Mouse (Mus musculus) thymus, postnatal 10 days (tissue): ENCODE results near the gene Lhx1.

Source experiments
- DNase-seq, 2 experiments: peaks; one replicate each; pipeline ENCODE4 v3.0.0; 2021; ENCODE audit warnings: low spot score in 2 of 2

Lhx1 gene

DNA sequence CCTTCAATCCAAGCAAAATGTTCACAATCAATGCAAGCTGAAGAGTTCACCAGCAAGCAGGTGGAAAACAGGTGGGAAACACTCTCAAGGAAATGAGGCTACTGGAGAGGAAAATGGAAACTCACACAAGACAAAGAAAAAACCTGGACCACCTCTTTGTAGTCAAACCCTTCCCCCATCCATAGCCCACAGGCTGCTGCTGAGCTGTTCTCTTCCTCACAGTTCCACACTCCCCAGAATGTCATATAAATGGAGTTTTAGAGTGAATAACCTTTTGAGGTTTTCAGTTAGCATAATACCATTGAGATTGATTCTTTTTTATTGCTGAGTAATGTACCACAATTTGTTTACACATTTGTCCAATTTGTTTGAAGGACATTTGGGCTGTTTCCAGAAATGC lies 28.4 kb downstream of the Lhx1 start:
- DNase-seq, result no peak

DNA sequence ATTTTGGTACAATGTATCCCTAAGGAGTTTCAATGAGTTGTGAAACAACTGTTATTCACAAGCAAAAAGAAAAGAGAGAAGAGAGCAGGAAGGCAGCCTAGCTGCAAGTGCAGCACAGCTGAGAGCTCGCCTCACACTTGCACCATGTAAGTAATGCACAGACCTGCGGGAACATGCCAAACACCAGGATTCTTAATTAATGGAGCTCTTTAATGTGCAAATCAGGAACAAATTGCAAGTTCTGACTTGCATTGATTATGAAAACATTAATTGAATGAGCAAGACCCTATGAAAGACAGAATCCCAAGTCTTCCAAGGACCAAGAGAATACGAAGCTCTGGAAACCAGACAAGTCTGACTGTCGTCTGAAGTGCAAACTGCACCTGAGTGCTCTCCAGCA lies 29.6 kb downstream of the Lhx1 start:
- no peak for DNase-seq

DNA sequence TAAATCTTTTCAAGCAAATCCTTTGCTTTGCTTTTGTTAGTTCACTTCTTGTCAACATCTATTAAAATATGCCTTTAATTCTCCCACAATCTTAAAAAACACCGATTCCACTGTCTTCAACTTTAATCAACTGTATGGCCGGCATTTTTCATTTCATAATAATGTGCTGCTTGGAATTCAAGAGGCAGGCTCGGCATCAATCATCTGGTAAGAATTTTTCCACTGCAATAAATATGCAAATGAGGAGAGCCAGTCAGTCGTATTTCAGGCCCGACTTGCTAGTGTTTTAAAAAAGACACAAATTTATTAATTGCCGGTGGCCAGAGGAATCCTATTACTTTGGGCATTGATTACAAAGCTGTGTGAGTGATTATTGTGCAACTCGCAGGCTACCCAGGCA lies 43.7 kb downstream of the Lhx1 start:
- DNase-seq, result no peak

DNA sequence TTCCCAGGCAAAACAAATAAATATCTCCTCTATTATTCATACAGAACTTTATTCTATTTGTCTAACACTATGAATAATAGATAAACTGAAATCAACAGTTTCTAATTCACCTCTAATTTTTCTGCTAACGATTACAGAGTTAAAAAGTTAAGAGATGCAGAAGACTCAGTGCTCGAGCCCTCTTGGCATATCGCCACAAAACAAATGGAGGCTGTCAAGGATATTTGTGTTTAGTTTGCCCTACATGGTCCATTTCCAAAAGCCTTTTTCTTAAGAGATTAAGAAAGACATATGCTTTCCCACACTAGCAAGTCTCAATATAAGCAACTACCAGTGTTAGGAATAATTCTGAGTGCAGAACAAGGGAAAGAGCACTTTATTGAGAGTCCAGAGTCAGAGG lies 44.9 kb downstream of the Lhx1 start:
- DNase-seq, result no peak

DNA sequence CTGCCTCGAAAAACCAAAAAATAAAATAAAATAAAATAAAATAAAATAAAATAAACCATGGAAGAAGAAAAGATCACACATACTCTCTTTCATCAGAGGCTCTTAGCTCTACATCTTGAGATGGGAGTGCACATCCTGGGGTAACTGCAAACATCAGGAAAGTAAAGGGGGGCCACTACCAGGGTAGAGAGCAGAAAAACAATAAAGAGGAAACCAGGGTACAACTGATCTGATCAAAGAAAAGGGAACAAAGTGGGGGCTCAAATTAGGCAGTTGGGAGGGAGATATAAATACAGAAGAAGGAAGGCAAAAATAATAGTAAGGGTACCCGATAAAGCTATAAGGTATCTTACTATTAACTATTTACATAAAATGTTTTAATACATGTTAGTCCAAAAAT lies 48.7 kb downstream of the Lhx1 start:
- DNase-seq, result no peak

DNA sequence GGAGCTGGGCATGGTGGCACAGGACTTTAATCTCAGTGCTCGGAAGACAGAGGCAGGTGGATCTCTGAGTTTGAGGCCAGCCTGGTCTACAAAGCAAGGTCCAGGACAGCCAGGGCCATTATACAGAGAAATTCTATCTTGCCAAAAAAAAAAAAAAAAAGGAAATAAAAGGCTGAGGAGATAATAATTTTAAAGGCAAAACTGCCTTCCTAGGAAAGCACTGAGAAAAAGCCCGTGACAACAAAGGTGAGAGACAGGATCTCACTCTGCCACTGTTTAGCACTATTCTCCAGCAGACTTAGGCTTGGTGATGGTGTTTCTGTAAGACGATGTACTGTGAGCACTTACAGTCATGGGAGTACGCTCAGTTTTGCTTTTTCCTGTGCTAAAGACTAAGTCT lies 49.3 kb downstream of the Lhx1 start:
- DNase-seq, result no peak

DNA sequence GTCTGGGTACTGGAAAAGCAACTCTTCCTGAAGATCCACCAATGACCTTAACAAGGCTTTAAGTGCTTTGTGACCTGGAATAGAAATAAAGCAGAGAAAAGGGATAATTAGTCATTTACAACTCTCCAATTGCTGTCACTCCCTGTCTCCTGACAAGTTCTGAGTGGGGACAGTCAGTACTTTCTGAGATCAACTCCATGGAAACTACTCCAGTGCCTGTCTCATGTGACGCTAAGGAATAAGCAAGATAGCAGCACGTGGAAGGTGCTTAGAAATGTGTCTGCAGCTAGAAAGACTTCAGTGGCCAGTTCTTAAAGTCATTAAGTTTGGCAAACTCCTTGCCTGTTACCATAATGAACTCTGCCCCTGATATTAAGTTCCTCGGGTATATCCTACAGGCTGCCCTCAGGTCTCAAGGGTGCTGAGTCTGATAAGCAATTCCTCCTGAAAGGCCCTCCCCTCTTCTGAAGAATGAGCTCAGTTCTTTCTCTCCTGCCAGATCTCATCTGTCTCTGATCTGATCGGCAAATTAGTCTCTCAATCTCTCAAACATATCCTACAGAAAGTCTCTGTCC lies 52.2 kb downstream of the Lhx1 start:
- DNase-seq, result no peak
